Mouse (Mus musculus) forebrain, embryonic 10.5 days (tissue): ENCODE measurements around the gene Eya3. TPM values are rescaled to one million over a fixed set of nuclear protein-coding genes. Genes with fewer than 3 reads are reported as not detected.

Source experiments
- DNase-seq: peaks from one replicate; pipeline ENCODE4 v3.0.0-alpha.2; 2017; ENCODE audit warnings: low spot score; ENCODE audit errors: extremely low spot score
- H3K27ac ChIP-seq: fragments of 300-500 bp; sonication (generic); 2 replicates; pipeline ENCODE4 v1.5.1; 2016; ENCODE audit warnings: mild to moderate bottlenecking
- H3K27me3 ChIP-seq: fragments of 300-500 bp; sonication (generic); 2 replicates; pipeline ENCODE4 v1.6.1; 2016; ENCODE audit warnings: mild to moderate bottlenecking; ENCODE audit not compliant: poor library complexity, severe bottlenecking
- H3K36me3 ChIP-seq: fragments of 300-500 bp; sonication (generic); replicated peaks from 2 replicates; pipeline ENCODE4 v1.6.1; 2016; ENCODE audit warnings: mild to moderate bottlenecking, moderate library complexity
- H3K4me1 ChIP-seq: fragments of 300-500 bp; sonication (generic); 2 replicates; pipeline ENCODE4 v1.6.1; 2016
- H3K4me3 ChIP-seq: fragments of 300-500 bp; sonication (generic); 2 replicates; pipeline ENCODE4 v1.5.1; 2016; ENCODE audit warnings: mild to moderate bottlenecking, moderate library complexity
- H3K9me3 ChIP-seq: fragments of 300-500 bp; sonication (generic); 2 replicates; pipeline ENCODE4 v1.6.1; 2016; ENCODE audit warnings: mild to moderate bottlenecking, moderate library complexity
- WGBS: fragments of 180-500 bp; shearing (Covaris S2); methylation state at CpG from one replicate; pipeline ENCODE4 v1.1.7; 2016; 5-methylcytosine and 5-hydroxymethylcytosine counted together
- polyA plus RNA-seq: library from polyadenylated mRNA; unstranded; fragments of >200 nt; fragmentation: Nextera tagmentation; extraction: Ambion mirVana; gene quantifications from 2 replicates; pipeline ENCODE4 v1.2.1, GENCODE M21; 2016

The Eya3 gene
- polyA plus RNA-seq, 1 experiment from 2014 or later: 39.1 TPM

- H3K36me3 ChIP-seq: no peaks in the 10 kb centered on the region
- no peak for DNase-seq
- 89% methylated on average over 6 of the region's 6 CpGs for WGBS
- peaks cover 20% of the 10 kb centered on the region; the same call in 1 of the 2 replicates for H3K9me3 ChIP-seq
- no peaks in the 10 kb centered on the region for H3K4me1 ChIP-seq
- no peak overlapping the region for H3K4me3 ChIP-seq
- no peaks in the 10 kb centered on the region for H3K27me3 ChIP-seq
- no peak overlapping the region for H3K27ac ChIP-seq
Observed at GRCm38 (mm10) chr4:132617873-132618272, 20.9 kb upstream of the Eya3 start.

- Histone ChIP-seq H3K27ac (no peak overlapping the region), H3K4me1 (no peaks in the 10 kb centered on the region), H3K36me3 (no peaks in the 10 kb centered on the region), H3K27me3 (no peaks in the 10 kb centered on the region), H3K9me3 (peaks cover 20% of the 10 kb centered on the region; the same call in 1 of the 2 replicates), H3K4me3 (no peak overlapping the region)
- no peak for DNase-seq
- 91% methylated on average over 10 of the region's 10 CpGs for WGBS
Observed at GRCm38 (mm10) chr4:132618850-132619375, 19.9 kb upstream of the Eya3 start.

- Histone ChIP-seq H3K27ac (no peak overlapping the region), H3K36me3 (no peaks in the 10 kb centered on the region), H3K27me3 (no peaks in the 10 kb centered on the region), H3K9me3 (peaks cover 11% of the 10 kb centered on the region; the same call in 1 of the 2 replicates), H3K4me1 (no peaks in the 10 kb centered on the region), H3K4me3 (no peak overlapping the region)
- 89% methylated on average over 4 of the region's 4 CpGs for WGBS
- no peak for DNase-seq
Observed at GRCm38 (mm10) chr4:132620134-132620533, 18.7 kb upstream of the Eya3 start.

GRCm38 (mm10) chr4:132621287-132622068, 17.3 kb upstream of the Eya3 start:
- Histone ChIP-seq H3K36me3 (no peaks in the 10 kb centered on the region), H3K9me3 (no peaks in the 10 kb centered on the region), H3K27ac (no peak overlapping the region), H3K27me3 (no peaks in the 10 kb centered on the region), H3K4me3 (no peak overlapping the region), H3K4me1 (no peaks in the 10 kb centered on the region)
- 80% methylated on average over 7 of the region's 7 CpGs for WGBS
- no peak for DNase-seq

GRCm38 (mm10) chr4:132624034-132624657, 14.6 kb upstream of the Eya3 start:
- H3K4me1 ChIP-seq: no peaks in the 10 kb centered on the region
- H3K9me3 ChIP-seq: no peaks in the 10 kb centered on the region
- H3K36me3 ChIP-seq: no peaks in the 10 kb centered on the region
- 81% methylated on average over 5 of the region's 5 CpGs for WGBS
- DNase-seq: no peak
- no peaks in the 10 kb centered on the region for H3K27me3 ChIP-seq
- no peak overlapping the region for H3K4me3 ChIP-seq
- peak overlapping the region; percentile 58; the same call in 1 of the 2 replicates for H3K27ac ChIP-seq

GRCm38 (mm10) chr4:132628830-132629229, 10.0 kb upstream of the Eya3 start:
- Histone ChIP-seq H3K27me3 (no peaks in the 10 kb centered on the region), H3K4me3 (no peak overlapping the region), H3K4me1 (no peaks in the 10 kb centered on the region), H3K27ac (no peak overlapping the region), H3K36me3 (no peaks in the 10 kb centered on the region), H3K9me3 (no peaks in the 10 kb centered on the region)
- WGBS: 18% methylated on average over 2 of the region's 2 CpGs
- peak; percentile 24 for DNase-seq

GRCm38 (mm10) chr4:132635971-132636370, 2.8 kb upstream of the Eya3 start:
- 96% methylated on average over 2 of the region's 2 CpGs for WGBS
- no peaks in the 10 kb centered on the region for H3K27me3 ChIP-seq
- H3K36me3 ChIP-seq: peaks cover 3% of the 10 kb centered on the region; the same call in 1 of the 2 replicates
- H3K27ac ChIP-seq: no peak overlapping the region
- H3K4me3 ChIP-seq: no peak overlapping the region
- no peak for DNase-seq
- H3K9me3 ChIP-seq: no peaks in the 10 kb centered on the region
- H3K4me1 ChIP-seq: peaks cover 23% of the 10 kb centered on the region

- Histone ChIP-seq H3K4me1 (peaks cover 23% of the 10 kb centered on the region), H3K9me3 (no peaks in the 10 kb centered on the region), H3K27ac (no peak overlapping the region), H3K36me3 (peaks cover 6% of the 10 kb centered on the region), H3K27me3 (no peaks in the 10 kb centered on the region), H3K4me3 (no peak overlapping the region)
- 61% methylated on average over 4 of the region's 4 CpGs for WGBS
- no peak for DNase-seq
Observed at GRCm38 (mm10) chr4:132636554-132636953, 2.2 kb upstream of the Eya3 start.

- peaks cover 23% of the 10 kb centered on the region for H3K4me1 ChIP-seq
- H3K27me3 ChIP-seq: no peaks in the 10 kb centered on the region
- WGBS: under 1% methylated on average over 35 of the region's 35 CpGs
- H3K9me3 ChIP-seq: no peaks in the 10 kb centered on the region
- peak overlapping the region; percentile 93 for H3K27ac ChIP-seq
- H3K4me3 ChIP-seq: peak overlapping the region; percentile 98
- peaks cover 26% of the 10 kb centered on the region for H3K36me3 ChIP-seq
- DNase-seq: no peak
Observed at GRCm38 (mm10) chr4:132639191-132639713, 465 bp downstream of the Eya3 start.

- Histone ChIP-seq H3K4me1 (no peaks in the 10 kb centered on the region), H3K36me3 (peaks cover 23% of the 10 kb centered on the region), H3K27ac (no peak overlapping the region), H3K9me3 (no peaks in the 10 kb centered on the region), H3K4me3 (no peak overlapping the region), H3K27me3 (no peaks in the 10 kb centered on the region)
- WGBS: 91% methylated on average over 7 of the region's 7 CpGs
- DNase-seq: no peak
Observed at GRCm38 (mm10) chr4:132647439-132647838, 8.7 kb downstream of the Eya3 start.

GRCm38 (mm10) chr4:132649271-132649999, 10.6 kb downstream of the Eya3 start:
- no peak for DNase-seq
- Histone ChIP-seq H3K27ac (no peak overlapping the region), H3K36me3 (peaks cover 12% of the 10 kb centered on the region), H3K4me1 (0 out of 2 replicates have a peak, but pooled peaks cover 3% of the 10 kb centered on the region), H3K9me3 (no peaks in the 10 kb centered on the region), H3K4me3 (no peak overlapping the region), H3K27me3 (no peaks in the 10 kb centered on the region)
- 79% methylated on average over 6 of the region's 6 CpGs for WGBS

GRCm38 (mm10) chr4:132652842-132653241, 14.1 kb downstream of the Eya3 start:
- Histone ChIP-seq H3K27me3 (no peaks in the 10 kb centered on the region), H3K9me3 (no peaks in the 10 kb centered on the region), H3K4me3 (no peak overlapping the region), H3K36me3 (peaks cover 17% of the 10 kb centered on the region), H3K27ac (no peak overlapping the region), H3K4me1 (0 out of 2 replicates have a peak, but pooled peaks cover 3% of the 10 kb centered on the region)
- DNase-seq: no peak
- 79% methylated on average over 4 of the region's 4 CpGs for WGBS
